Mouse (Mus musculus) gastrocnemius, postnatal 4 days (tissue): ENCODE measurements around the gene Myzap. TPM values are rescaled to one million over a fixed set of nuclear protein-coding genes. Genes with fewer than 3 reads are reported as not detected.
"Not testable (repeated sequence)": the region's sequence is repeated elsewhere in the genome, so short reads cannot be mapped to it uniquely, and the experiment has no call there.

Experiments used
- DNase-seq, 2 experiments: peaks; one replicate each; pipeline ENCODE4 v3.0.0; 2021 to 2022; ENCODE audit warnings: low spot score in 2 of 2, mixed read lengths in 2 of 2
- long read RNA-seq, 2 experiments: library from polyadenylated mRNA; stranded (forward); transcript quantifications; one replicate each; pipeline ENCODE4 v2.0.0; 2021
- total RNA-seq, 2 experiments: library from RNA; stranded (reverse); gene quantifications; 2 replicates each; pipeline ENCODE4 v1.2.3; 2021

Gene Myzap
- 10 to 100 TPM; 25.0 to 33.2 TPM for total RNA-seq
- long read RNA-seq, experiment 1, full-length matches to known transcripts: 20 of 34 reads
- long read RNA-seq, experiment 1, partial matches to known transcripts: 4 of 34 reads
- long read RNA-seq, experiment 1, other reads (novel, unspliced or antisense): 10 of 34 reads
- long read RNA-seq, experiment 2, full-length matches to known transcripts: 30 of 50 reads
- long read RNA-seq, experiment 2, partial matches to known transcripts: 1 of 50 reads
- long read RNA-seq, experiment 2, other reads (novel, unspliced or antisense): 19 of 50 reads

DNA sequence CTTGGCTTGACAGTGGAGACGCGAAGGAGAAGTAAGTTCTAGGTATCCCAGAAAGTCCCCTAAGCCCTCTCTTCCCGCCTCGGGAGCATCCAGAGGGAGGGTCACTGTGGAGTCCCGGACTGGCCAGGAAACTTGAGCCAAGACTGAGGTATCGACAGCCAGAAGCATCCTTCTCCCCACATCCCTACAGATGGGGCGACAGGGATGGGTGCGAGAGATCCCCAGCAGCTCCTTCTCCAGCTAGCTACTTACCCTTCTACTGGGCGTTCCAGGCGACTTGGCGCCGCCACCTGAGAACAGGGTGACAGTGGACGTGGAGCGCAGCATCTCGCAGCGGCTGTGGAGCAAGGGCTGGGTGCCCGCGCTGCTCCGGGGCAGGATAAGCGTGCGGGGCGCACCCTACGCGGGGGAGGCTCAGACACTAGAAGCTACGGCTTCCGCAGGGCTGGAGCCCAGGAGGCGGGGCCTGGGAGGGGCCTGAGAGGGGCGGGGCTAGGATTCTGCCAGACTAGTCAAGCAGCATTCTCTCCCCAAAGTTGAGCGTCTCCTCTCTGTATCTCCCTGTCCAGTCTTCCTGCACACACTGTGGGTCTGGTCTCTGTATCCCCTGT lies at the start of gene Myzap:
TSS of gene Myzap (minus strand) at position 423 of the 611 bp plus-strand sequence.
- peak; percentile 80 to 92 for DNase-seq

DNA sequence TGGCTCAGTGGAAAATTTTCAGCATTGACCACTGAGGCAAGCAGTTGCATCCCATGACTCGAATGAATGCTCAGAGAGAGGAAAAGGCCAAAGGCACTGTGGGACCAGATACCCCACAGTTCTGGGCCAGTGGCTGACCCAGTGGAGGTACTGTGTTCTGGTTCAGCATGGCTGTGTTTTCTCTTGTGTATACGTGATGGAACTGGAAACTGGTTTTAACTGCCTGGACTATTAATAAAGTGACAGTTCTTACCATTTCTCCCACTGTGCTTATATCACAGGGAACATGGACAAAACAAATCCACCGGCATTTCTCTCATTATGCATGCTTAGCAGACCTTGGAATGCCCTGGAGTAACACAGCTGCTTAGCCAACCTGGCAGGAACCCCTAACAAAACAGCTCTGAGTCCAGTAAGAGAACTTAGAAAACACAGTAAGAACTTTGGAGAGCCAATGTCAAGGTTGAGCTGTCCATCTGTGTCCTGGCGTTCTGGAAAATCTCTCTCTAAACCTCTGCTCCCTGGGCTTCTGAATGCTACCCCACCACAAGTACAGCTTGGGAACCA lies 48.3 kb upstream of the Myzap start:
- no peak for DNase-seq

DNA sequence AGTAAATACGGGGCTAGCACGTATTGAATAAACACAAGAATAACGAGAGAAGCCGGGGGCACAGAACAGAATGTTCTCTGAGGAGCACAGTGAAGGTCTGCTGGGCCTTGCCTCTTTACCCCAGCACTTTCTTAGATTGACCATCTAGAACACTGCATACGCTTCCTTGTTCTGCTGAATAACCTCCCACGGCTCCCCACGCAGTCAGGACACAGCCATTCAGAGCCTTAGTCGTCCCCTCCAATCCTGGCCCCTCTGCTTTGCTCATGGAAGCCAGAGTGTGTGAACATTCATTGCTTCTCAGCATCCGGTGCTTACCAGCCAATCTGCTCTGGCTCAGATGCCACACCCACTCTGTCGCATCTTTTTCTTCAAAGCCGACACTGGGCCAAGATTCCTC lies 46.0 kb upstream of the Myzap start:
- DNase-seq: no peak

DNA sequence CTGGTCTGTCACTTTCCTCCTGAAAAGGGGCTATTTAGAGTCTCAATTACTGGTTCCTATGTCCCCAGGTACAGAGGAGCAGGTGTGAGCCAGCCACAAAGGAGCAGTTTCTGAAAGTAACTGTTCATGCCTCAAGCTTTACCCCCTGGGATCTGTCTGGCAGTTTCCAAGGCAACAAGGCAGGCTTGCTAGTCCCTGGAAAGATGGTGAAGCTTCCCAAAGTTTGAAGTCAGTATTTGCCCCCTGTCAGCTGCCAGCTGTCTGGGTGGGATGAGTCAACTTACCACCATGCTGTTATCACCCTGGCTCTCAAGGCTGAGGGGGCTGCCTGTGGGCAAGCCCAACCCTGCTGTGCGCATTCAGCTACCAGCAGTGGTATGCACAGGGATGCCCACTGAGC lies 44.7 kb upstream of the Myzap start:
- DNase-seq: no peak

DNA sequence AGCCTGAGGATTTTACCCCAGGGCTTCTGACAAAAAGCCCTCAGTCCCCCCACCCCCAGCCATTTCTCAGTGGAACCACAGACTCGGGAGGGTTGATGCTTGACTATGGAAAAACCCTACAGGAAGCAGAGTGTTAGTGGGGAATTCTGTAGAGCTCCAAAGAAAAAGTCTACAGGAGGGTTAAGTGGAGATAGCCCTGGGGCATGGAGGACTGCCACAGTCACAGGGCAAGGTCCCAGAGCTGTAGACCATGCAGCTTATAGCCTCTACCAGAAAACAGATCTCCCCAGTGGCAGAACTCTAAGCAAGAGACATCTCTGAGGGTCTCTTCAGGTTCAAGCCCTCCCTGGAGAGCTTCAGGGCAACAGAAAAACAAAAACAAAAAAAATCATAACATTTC lies 43.5 kb upstream of the Myzap start:
- no peak for DNase-seq

DNA sequence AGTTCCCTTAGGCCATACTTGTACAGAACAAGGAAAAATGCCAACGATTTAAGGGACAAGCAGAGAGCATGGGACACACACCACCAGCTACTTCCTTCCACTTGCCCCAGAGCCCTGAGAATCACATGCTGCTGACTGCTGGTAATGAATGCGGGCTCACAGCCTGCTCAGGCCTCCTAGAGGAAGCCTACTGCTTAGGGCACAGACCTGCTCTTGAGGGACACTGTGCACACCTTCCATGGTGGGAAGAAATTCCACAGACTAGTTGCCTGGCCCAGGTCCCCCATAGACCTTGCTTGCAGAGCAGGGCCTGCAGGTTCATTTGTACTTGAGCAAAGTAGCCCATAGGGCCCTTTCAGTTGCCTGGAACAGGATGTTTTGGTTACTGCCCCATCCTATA lies 42.8 kb upstream of the Myzap start:
- no peak for DNase-seq

DNA sequence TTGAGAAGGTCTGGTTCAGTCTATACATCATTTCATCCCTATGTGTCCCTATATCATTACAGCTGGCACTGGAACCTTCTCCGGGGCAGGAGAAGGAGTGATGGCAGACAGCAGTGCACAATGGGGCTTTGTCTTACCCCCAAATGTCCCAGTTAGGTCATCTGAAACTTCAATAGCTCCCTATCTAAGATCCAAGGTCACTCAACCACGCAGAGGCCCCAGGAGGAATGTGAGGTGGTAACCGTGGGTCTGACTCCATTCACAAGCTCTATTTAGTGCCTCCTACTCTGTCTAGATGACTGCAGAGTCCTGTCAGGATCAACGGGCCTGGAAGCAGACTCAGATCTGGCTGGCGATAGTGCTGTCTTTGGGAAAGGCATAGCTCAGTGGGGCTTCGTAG lies 36.8 kb upstream of the Myzap start:
- DNase-seq: no peak

DNA sequence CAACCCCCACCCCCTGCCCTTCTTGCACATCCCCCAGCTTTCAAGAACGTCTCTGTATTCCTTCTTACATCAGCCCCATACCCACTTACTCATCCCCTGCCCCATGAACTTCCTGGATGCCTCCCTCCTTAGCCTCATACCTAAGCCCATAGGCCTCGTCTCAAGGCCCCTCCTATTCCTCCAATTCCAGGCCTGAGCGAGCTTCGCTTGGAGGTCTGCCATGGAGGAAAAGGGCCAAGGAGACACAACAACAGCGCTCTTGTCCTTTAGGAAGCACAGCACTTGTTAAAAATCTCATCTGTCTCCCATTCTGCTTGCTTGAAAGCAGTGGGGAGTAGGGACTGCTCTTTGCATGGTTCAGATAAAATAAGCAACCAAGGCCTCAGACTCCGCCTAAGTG lies 36.1 kb upstream of the Myzap start:
- DNase-seq: no peak

DNA sequence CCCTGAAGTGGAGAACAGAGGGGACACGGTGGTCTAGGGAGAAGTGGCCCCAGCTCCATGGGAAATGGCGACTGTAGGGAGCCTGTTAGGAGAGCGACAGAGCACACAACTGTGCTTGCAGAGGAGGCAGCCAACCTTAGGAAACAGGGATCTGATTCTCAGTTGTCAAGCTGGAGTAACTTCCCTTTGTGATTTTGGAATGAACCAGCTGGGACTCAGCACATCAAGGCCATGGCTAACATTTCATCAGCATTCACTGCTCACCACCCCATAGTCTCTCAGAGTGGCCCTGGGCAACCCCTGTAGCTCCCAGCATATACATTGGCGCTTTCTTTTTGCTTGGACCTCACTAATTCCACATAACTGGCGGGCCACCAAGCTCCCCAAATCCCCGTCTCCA lies 33.8 kb upstream of the Myzap start:
- no peak for DNase-seq

DNA sequence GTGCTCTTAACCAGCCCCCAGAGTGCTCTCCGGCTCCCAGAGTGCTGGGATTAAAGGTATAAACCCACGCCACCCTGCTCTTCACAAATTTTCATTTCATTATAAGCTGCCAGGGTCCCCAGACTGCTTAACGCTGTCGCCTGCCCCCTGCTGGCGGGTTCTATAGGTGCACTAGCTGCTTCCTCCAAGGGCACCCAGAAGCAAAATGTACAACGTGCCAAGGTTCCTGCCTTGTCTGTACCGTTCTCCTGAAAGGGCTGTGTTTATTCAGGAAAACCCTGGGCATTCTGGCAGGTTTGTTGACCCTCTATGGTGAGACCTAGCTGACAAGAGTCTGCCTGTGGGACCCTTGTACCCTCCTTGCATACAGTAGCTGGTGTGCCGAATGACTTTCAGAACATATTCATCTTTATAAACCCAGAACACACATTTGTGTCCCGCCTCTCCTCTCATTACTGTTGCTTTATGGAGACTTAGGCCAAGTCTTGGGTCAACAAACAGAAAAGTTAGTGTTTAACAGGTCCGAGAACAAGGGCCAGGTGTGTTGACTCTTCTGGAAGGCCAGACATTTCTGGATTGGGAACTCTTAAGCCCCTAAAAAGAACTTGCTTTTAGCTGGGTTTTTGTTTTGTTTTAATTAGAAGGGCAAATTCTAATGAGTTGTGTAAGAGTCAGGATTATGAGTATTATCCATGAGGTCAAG lies 32.8 kb upstream of the Myzap start:
- DNase-seq: peak; percentile 43 to 58

DNA sequence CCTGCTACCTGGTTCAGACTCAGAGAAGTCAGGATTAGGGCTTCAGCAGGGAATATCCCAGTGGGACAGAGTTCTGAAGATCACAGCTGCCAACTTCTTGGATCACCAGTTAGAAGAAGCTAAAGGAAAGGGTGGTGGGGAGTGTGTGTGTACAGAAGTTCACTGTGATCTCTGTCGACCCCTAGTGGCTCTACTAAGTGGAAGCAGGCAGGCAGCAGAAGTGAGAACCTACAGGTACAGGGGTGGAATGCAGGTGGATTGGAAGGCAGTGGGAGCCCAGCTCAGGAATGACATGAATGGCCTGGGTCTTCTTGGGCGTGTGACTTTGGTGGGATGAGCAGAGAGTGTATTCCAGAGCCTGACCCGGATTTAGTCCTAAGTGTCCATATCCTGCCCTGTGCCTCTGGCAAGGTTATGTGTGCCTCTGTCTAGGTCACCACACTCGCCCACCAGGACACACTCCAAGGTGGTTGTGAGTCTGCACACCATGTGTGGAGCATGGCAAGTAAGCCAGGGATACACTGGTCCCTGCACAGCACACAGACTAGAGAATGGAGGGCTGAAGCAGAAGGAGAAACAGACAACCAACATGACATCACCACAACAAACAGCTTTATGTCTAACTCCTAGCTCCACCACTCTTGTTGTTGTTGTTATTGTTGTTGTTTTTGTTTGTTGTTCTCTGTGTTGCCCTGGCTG lies 31.9 kb upstream of the Myzap start:
- no peak for DNase-seq

DNA sequence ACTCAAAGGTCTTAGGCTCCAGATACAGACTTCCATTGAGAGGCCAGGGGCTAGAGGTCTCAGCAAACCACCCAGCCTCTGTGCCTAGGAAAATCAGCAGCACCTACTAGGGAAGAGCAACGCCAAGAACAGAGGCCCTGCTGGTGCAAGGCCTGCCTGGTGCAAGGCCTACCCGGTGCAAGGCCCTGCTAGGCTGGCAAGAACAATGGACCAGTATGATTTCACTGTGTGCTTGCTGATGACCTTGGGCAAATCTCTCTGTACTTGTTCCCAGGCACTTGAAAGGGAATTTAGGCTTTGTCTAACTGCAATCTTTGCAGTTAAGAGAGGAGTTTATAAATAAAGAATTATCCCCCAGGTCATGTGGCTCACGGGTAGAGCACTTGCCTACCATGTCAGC lies 30.4 kb upstream of the Myzap start:
- no peak for DNase-seq

DNA sequence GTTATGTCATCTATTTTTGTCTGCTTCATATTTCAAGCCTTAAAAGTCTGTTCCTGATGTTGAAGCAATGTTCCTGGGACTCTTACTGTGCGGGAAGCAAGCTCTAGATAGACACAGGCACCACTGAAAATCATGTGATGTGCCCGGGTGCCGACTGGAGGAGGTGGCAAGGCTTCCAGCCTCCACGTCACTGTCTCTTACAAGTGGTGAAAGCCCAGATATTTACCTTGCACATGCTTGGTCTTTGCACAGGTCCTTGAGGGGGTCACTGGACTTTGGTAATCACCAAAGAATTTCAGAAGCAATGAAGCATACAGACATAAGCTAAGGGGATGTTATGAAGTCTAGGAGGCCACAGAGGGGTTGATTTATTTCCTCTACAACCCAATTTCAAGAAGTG lies 29.8 kb upstream of the Myzap start:
- no peak for DNase-seq

DNA sequence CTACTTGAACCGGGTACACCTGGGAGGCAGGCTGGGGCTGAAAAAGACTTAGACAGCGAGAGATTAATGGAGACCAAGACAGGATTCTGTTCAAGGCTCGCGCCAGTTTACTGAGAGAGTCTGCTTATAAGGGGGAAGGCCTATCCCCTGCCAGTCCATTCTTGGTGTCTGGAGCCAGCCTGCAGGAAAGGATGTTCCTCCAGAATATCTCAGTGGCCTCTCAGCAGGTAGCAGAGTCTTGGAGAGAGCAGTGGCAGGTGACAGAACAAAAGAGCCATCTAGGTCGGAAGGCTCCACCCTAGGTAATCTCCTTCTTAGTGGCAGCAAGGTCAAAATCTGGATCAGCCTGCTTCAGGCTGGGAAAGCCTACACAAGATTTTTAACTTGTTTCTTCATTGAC lies 28.0 kb upstream of the Myzap start:
- DNase-seq: not testable (repeated sequence)

DNA sequence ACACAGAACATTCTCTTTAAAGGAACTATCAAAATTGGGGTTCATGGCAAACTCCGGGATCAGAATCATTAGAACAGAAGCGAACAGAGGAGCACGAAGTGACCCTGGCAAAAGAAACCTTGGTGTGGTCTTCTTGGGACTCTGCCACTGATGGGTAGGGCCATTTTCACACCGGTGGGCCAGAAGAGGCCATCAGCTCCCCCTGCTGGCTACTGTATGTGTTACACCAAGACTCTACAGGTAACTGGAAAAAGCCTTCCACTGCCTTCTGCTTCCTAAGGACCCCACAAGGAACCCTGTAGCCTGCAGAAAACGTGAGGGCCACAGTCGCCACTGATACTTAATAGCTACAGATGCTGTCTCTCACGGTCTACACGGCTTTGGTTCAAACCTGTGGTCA lies 25.2 kb upstream of the Myzap start:
- no peak for DNase-seq

DNA sequence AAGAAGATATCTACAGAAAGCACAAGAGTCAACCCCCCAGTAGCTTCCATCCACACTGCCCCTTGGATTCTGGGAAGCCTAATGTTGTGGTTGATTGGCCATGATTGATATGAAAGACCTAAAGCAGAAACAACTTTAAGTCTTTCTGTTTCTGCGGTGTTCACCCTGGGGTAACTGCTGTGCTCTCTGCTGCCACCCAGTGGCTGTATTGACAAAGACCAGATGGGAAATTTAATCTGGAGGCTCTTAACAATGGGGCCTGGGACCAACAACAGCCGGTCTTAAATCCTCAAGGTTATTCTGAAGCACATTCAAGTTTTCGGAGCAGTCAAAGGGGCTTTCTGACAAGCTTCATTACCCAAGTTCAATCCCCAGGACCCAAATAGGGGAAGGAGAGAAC lies 24.0 kb upstream of the Myzap start:
- DNase-seq: peak; percentile 61 to 79

DNA sequence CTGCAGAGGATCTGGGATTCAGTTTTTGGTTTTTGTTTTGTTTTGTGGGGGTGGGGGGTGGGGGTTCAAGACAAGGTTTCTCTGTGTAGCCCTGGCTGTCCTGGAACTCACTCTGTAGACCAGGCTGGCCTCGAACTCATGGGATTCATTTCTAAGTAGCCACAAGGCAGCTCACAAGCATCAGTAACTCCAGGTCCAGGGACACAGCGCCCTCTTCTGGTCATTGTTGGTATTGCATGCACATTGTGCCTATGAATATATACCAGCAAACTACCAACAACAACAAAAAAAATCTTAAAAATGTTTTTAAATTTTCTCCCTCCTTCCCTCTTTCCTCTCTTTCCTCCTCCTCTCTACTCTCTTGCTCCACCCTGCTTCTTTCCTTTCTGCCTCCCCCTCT lies 22.5 kb upstream of the Myzap start:
- DNase-seq: peak; percentile 41 to 52

DNA sequence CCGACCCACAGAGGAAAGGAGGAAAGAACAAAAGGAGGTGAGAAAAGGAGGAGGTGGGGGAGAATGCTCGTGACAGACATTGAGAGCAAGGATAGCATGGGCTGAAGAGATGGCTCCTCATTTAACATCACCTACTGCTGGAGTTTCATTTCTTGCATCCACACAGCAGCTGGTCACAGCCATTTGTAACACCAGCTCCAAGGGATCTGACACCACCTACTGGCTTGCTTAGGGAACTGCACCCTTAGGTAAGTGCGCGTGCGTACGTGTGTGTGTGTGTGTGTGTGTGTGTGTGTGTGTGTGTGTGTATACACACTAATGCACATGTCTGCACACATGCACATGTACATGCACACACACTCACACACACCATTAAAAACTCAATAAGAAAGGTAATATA lies 20.8 kb upstream of the Myzap start:
- DNase-seq: no peak

DNA sequence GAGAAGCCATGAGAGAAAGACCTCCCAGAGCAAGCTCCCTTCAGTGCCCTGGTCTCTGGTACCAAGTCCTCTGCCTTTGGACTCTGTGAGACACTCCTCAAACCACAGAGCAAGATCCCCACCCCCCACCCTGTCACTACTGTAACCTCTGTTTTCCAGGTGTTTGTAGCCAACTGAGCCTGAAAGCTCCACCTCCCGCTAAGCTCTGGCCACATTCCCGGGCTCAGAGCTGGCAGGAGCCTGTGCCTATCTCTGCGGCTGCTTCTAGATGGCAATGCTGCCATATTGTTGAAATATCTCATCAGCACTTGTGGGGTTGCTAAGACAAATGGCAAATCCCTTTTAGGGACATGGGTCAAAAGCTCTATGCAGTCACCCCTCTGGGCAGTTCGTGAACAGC lies 19.7 kb upstream of the Myzap start:
- no peak for DNase-seq

DNA sequence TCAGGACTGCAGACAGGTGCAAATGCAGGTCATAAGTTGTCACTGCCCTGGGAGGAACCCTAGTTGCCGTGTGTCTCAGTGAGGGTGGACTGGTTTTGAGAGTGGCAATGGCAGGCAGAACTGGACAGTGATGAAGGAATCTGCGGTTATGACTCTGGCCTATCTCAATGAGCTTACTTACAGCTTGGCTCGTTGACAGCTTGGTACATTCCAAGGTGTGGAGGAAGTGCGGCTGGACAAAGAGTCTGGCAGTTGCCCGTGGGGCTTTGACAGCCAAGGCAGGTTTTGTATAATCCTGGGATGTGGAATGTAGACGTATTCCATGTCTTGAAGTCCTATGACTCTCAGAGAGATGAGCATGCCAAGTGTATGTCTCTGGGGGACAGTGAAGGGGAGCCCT lies 16.9 kb upstream of the Myzap start:
- DNase-seq: no peak

DNA sequence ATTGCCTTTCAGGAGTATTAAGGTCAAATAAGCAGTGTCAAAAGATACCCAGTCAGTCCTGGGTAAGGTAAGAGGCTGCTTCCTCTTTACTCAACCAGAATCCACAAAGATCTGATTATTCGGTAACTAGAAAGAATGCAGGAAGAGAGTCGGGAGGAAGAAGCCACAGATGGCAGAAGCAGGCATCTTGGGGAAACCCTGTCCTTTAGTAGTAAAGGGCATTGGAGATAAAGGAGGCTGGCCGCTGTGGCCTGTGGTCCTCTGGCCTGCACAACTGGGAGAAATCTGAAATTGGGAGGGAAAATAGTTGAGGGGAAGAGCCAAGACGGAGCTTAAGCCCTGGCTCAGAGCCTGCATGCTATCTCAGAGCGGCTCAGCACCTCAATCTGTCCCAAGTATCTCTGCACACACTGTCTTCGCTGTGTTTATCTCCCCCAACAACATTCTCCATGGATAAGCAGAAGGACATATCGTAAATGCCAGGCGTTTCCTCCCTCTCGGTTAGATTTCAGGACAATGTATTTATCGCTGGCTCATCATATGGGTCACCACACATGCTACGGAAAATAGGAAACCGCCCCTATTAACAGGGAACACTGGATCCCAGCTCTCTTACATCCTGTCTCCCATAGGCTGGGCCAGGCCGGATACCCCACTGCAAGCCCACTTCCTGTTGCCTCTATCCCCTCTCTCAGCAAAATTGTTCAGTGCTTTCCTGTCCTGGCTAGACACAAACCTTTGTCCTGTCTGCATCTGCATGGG lies 14.3 kb upstream of the Myzap start:
- DNase-seq: no peak
